Mouse (Mus musculus): ENCODE results near the gene Hpse2. TPM values are rescaled to one million over a fixed set of nuclear protein-coding genes. Genes with fewer than 3 reads are reported as not detected.

The Hpse2 gene
- polyA plus RNA-seq, 1 experiment: not detected

GRCm38 (mm10) chr19:42877653-42878052 lies 510.5 kb downstream of the Hpse2 start:
- no peaks in the 10 kb centered on the region for H3K79me2 ChIP-seq (ENCODE audit: control insufficient read depth, insufficient read depth)
- H3K36me3 ChIP-seq (ENCODE audit: control insufficient read depth, insufficient read depth): no peaks in the 10 kb centered on the region
- no peak overlapping the region for H3K4me2 ChIP-seq (ENCODE audit: low read depth)
- no peak overlapping the region for H3K4me3 ChIP-seq
- no peak overlapping the region for H3ac ChIP-seq (ENCODE audit: control insufficient read depth, insufficient read length)
- TF ChIP-seq MAX (IDR thresholded peaks at IDR 0.05; ENCODE audit: low read depth) (no peak), MYOD1 (IDR thresholded peaks at IDR 0.05; ENCODE audit: control insufficient read depth in 1 of 3, insufficient read length in 2 of 3, low read depth in 2 of 3) (no peak)
- no peaks in the 10 kb centered on the region for H3K27me3 ChIP-seq (ENCODE audit: control insufficient read depth, insufficient read depth, insufficient read length)

GRCm38 (mm10) chr19:42876563-42876962 lies 511.6 kb downstream of the Hpse2 start:
- H3ac ChIP-seq (ENCODE audit: control insufficient read depth, insufficient read length): no peak overlapping the region
- H3K36me3 ChIP-seq (ENCODE audit: control insufficient read depth, insufficient read depth): no peaks in the 10 kb centered on the region
- H3K79me2 ChIP-seq (ENCODE audit: control insufficient read depth, insufficient read depth): no peaks in the 10 kb centered on the region
- no peak overlapping the region for H3K4me2 ChIP-seq (ENCODE audit: low read depth)
- H3K4me3 ChIP-seq: no peak overlapping the region
- H3K27me3 ChIP-seq (ENCODE audit: control insufficient read depth, insufficient read depth, insufficient read length): no peaks in the 10 kb centered on the region
- no peak for TF ChIP-seq POLR2AphosphoS2 (IDR thresholded peaks at IDR 0.05; ENCODE audit: insufficient read length, low read depth)
- TF ChIP-seq USF1 (IDR thresholded peaks at IDR 0.05; ENCODE audit: low read depth): no peak
- TF ChIP-seq MYOD1 (IDR thresholded peaks at IDR 0.05; ENCODE audit: control insufficient read depth in 1 of 3, insufficient read length in 2 of 3, low read depth in 2 of 3): no peak
- TF ChIP-seq E2F4 (IDR thresholded peaks at IDR 0.05; ENCODE audit: insufficient read depth): no peak
- TF ChIP-seq POLR2A (IDR thresholded peaks at IDR 0.05; ENCODE audit: insufficient read length, low read depth): no peak
- TF ChIP-seq CEBPB (IDR thresholded peaks at IDR 0.05; ENCODE audit: insufficient read depth, poor library complexity, severe bottlenecking): no peak

GRCm38 (mm10) chr19:42869663-42870530 lies 518.3 kb downstream of the Hpse2 start:
- no peak overlapping the region for H3ac ChIP-seq (ENCODE audit: control insufficient read depth, insufficient read length)
- no peak overlapping the region for H3K4me2 ChIP-seq (ENCODE audit: low read depth)
- no peaks in the 10 kb centered on the region for H3K79me2 ChIP-seq (ENCODE audit: control insufficient read depth, insufficient read depth)
- no peaks in the 10 kb centered on the region for H3K36me3 ChIP-seq (ENCODE audit: control insufficient read depth, insufficient read depth)
- H3K4me3 ChIP-seq: no peak overlapping the region
- no peak for TF ChIP-seq TCF3 (IDR thresholded peaks at IDR 0.05; ENCODE audit: insufficient read length, low read depth)
- TF ChIP-seq USF1 (IDR thresholded peaks at IDR 0.05; ENCODE audit: low read depth): no peak
- no peak for TF ChIP-seq E2F4 (IDR thresholded peaks at IDR 0.05; ENCODE audit: insufficient read depth)
- no peak for TF ChIP-seq MYOD1 (IDR thresholded peaks at IDR 0.05; ENCODE audit: control insufficient read depth in 1 of 3, insufficient read length in 2 of 3, low read depth in 2 of 3)
- TF ChIP-seq SRF (IDR thresholded peaks at IDR 0.05; ENCODE audit: control insufficient read depth, insufficient read length, low read depth): no peak
- no peaks in the 10 kb centered on the region for H3K27me3 ChIP-seq (ENCODE audit: control insufficient read depth, insufficient read depth, insufficient read length)

- no peaks in the 10 kb centered on the region for H3K79me2 ChIP-seq (ENCODE audit: control insufficient read depth, insufficient read depth)
- no peak overlapping the region for H3ac ChIP-seq (ENCODE audit: control insufficient read depth, insufficient read length)
- H3K27me3 ChIP-seq (ENCODE audit: control insufficient read depth, insufficient read depth, insufficient read length): no peaks in the 10 kb centered on the region
- H3K4me2 ChIP-seq (ENCODE audit: low read depth): no peak overlapping the region
- H3K36me3 ChIP-seq (ENCODE audit: control insufficient read depth, insufficient read depth): no peaks in the 10 kb centered on the region
- no peak for TF ChIP-seq MYOD1 (IDR thresholded peaks at IDR 0.05; ENCODE audit: control insufficient read depth in 1 of 3, insufficient read length in 2 of 3, low read depth in 2 of 3)
- no peak for TF ChIP-seq TCF12 (IDR thresholded peaks at IDR 0.05; ENCODE audit: insufficient read depth, poor library complexity, severe bottlenecking)
- TF ChIP-seq TCF3 (IDR thresholded peaks at IDR 0.05; ENCODE audit: insufficient read length, low read depth): no peak
- TF ChIP-seq POLR2A (IDR thresholded peaks at IDR 0.05; ENCODE audit: insufficient read length, low read depth): no peak
- no peak for TF ChIP-seq CEBPB (IDR thresholded peaks at IDR 0.05; ENCODE audit: insufficient read depth, poor library complexity, severe bottlenecking)
- no peak for TF ChIP-seq USF1 (IDR thresholded peaks at IDR 0.05; ENCODE audit: low read depth)
- TF ChIP-seq REST (IDR thresholded peaks at IDR 0.05; ENCODE audit: insufficient read depth, insufficient read length): no peak
- TF ChIP-seq SRF (IDR thresholded peaks at IDR 0.05; ENCODE audit: control insufficient read depth, insufficient read length, low read depth): no peak
- no peak for TF ChIP-seq E2F4 (IDR thresholded peaks at IDR 0.05; ENCODE audit: insufficient read depth)
- no peak for TF ChIP-seq MAX (IDR thresholded peaks at IDR 0.05; ENCODE audit: low read depth)
- no peak for TF ChIP-seq POLR2AphosphoS2 (IDR thresholded peaks at IDR 0.05; ENCODE audit: insufficient read length, low read depth)
- TF ChIP-seq MYOG (IDR thresholded peaks at IDR 0.05; ENCODE audit: control insufficient read depth in 1 of 3, insufficient read depth in 1 of 3, insufficient read length in 2 of 3, low read depth in 2 of 3): no peak
- H3K4me3 ChIP-seq: no peak overlapping the region
Measured at GRCm38 (mm10) chr19:42868958-42869662, 519.0 kb downstream of the Hpse2 start.

- no peaks in the 10 kb centered on the region for H3K27me3 ChIP-seq (ENCODE audit: control insufficient read depth, insufficient read depth, insufficient read length)
- H3K36me3 ChIP-seq (ENCODE audit: control insufficient read depth, insufficient read depth): no peaks in the 10 kb centered on the region
- H3K4me3 ChIP-seq: no peak overlapping the region
- no peaks in the 10 kb centered on the region for H3K79me2 ChIP-seq (ENCODE audit: control insufficient read depth, insufficient read depth)
- H3K4me2 ChIP-seq (ENCODE audit: low read depth): no peak overlapping the region
- TF ChIP-seq USF1 (IDR thresholded peaks at IDR 0.05; ENCODE audit: low read depth) (no peak), CEBPB (IDR thresholded peaks at IDR 0.05; ENCODE audit: insufficient read depth, poor library complexity, severe bottlenecking) (no peak), TCF3 (IDR thresholded peaks at IDR 0.05; ENCODE audit: insufficient read length, low read depth) (no peak), MYOD1 (IDR thresholded peaks at IDR 0.05; ENCODE audit: control insufficient read depth in 1 of 3, insufficient read length in 2 of 3, low read depth in 2 of 3) (no peak)
- no peak overlapping the region for H3ac ChIP-seq (ENCODE audit: control insufficient read depth, insufficient read length)
Measured at GRCm38 (mm10) chr19:42863013-42863412, 525.1 kb downstream of the Hpse2 start.
